Mouse (Mus musculus) midbrain, embryonic 13.5 days (tissue): ENCODE results near the gene Ppfibp1. TPM values are rescaled to one million over a fixed set of nuclear protein-coding genes. Genes with fewer than 3 reads are reported as not detected.
A peak's percentile ranks its signal among the peaks of the same experiment; 100 is the strongest.

Experiments
- ATAC-seq: fragments of 200-750 bp; cut with Nextera tagmentation; 2 replicates; pipeline ENCODE4 v1.8.0; 2017; ENCODE audit warnings: mild to moderate bottlenecking, moderate TSS enrichment, moderate library complexity
- H3K27ac ChIP-seq: fragments of 300-500 bp; sonication (generic); 2 replicates; pipeline ENCODE4 v1.5.1; 2015; ENCODE audit warnings: inconsistent platforms, mild to moderate bottlenecking, moderate library complexity
- H3K27me3 ChIP-seq: fragments of 300-500 bp; sonication (generic); 2 replicates; pipeline ENCODE4 v1.6.1; 2015; ENCODE audit warnings: mild to moderate bottlenecking, inconsistent platforms
- H3K36me3 ChIP-seq: fragments of 300-500 bp; sonication (generic); 2 replicates; pipeline ENCODE4 v1.6.1; 2015; ENCODE audit warnings: mild to moderate bottlenecking, inconsistent platforms
- H3K4me1 ChIP-seq: fragments of 300-500 bp; sonication (generic); replicated peaks from 2 replicates; pipeline ENCODE4 v1.6.1; 2015; ENCODE audit warnings: inconsistent platforms
- H3K4me2 ChIP-seq: fragments of 300-500 bp; sonication (generic); replicated peaks from 2 replicates; pipeline ENCODE4 v1.6.1; 2015; ENCODE audit warnings: moderate library complexity, mild to moderate bottlenecking, inconsistent platforms
- H3K4me3 ChIP-seq: fragments of 300-500 bp; sonication (generic); replicated peaks from 2 replicates; pipeline ENCODE4 v1.5.1; 2015; ENCODE audit warnings: mild to moderate bottlenecking, inconsistent platforms
- H3K9ac ChIP-seq: fragments of 300-500 bp; sonication (generic); replicated peaks from 2 replicates; pipeline ENCODE4 v1.6.1; 2015; ENCODE audit warnings: mild to moderate bottlenecking, inconsistent platforms
- H3K9me3 ChIP-seq: fragments of 300-500 bp; sonication (generic); 2 replicates; pipeline ENCODE4 v1.6.1; 2016; ENCODE audit warnings: mild to moderate bottlenecking, inconsistent platforms
- WGBS: fragments of 180-500 bp; shearing (Covaris S2); methylation state at CpG from one replicate; pipeline ENCODE4 v1.1.7; 2015; 5-methylcytosine and 5-hydroxymethylcytosine counted together
- polyA plus RNA-seq: library from polyadenylated mRNA; unstranded; fragments of >200 nt; fragmentation: Nextera tagmentation; extraction: Ambion mirVana; gene quantifications from 2 replicates; pipeline ENCODE4 v1.2.1, GENCODE M21; 2015

Ppfibp1 gene
- polyA plus RNA-seq, 1 experiment from 2014 or later = 14.2 TPM

- 0 out of 2 replicates have a peak, but pooled peaks cover 1% of the 10 kb centered on the region for H3K27me3 ChIP-seq
- H3K4me3 ChIP-seq = no peak overlapping the region
- no peak overlapping the region for H3K4me2 ChIP-seq
- 89% methylated on average over 3 of the region's 3 CpGs for WGBS
- H3K9me3 ChIP-seq = no peaks in the 10 kb centered on the region
- H3K4me1 ChIP-seq = peaks cover 16% of the 10 kb centered on the region
- H3K9ac ChIP-seq = no peak overlapping the region
- no peak for ATAC-seq
- no peak overlapping the region for H3K27ac ChIP-seq
- H3K36me3 ChIP-seq = no peaks in the 10 kb centered on the region
Observed at GRCm38 (mm10) chr6:146884171-146884570, 4.1 kb upstream of the Ppfibp1 start.

- Histone ChIP-seq H3K4me2 (no peak overlapping the region), H3K36me3 (no peaks in the 10 kb centered on the region), H3K9me3 (no peaks in the 10 kb centered on the region), H3K27ac (no peak overlapping the region), H3K27me3 (0 out of 2 replicates have a peak, but pooled peaks cover 5% of the 10 kb centered on the region), H3K4me3 (no peak overlapping the region), H3K9ac (no peak overlapping the region), H3K4me1 (peaks cover 16% of the 10 kb centered on the region)
- ATAC-seq = no peak
- WGBS = 51% methylated on average over 4 of the region's 4 CpGs
Observed at GRCm38 (mm10) chr6:146884851-146885250, 3.4 kb upstream of the Ppfibp1 start.

GRCm38 (mm10) chr6:146888660-146889490 lies 588 bp downstream of the Ppfibp1 start:
- Histone ChIP-seq H3K9ac (peak overlapping the region; percentile 69), H3K27me3 (0 out of 2 replicates have a peak, but pooled peaks cover 5% of the 10 kb centered on the region), H3K9me3 (no peaks in the 10 kb centered on the region), H3K27ac (no peak overlapping the region), H3K4me2 (peak overlapping the region; percentile 73), H3K36me3 (no peaks in the 10 kb centered on the region), H3K4me1 (peaks cover 19% of the 10 kb centered on the region), H3K4me3 (peak overlapping the region; percentile 72)
- 9% methylated on average over 26 of the region's 26 CpGs for WGBS
- peak; percentile 81 for ATAC-seq

DNA sequence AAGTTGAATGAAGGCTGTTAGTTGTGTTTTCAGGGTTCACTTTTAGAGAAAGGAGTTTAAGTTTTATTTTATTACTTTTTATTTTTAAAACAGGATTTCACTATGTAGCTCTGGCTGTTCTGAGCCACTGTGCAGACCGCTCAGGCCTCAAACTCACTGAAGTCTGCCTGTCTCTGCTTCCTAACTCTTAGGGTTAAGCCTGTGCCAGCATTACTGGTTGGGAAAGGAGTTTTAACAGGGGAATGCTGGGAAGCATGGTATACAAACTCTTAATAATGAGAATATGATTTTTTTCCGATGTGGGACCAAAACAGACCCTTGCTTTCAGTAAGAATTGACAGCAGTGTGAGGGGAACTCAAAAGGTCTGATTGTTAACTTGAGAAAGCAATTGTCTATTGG lies 1.9 kb downstream of the Ppfibp1 start:
- Histone ChIP-seq H3K4me1 (peaks cover 19% of the 10 kb centered on the region), H3K36me3 (no peaks in the 10 kb centered on the region), H3K9ac (no peak overlapping the region), H3K4me3 (no peak overlapping the region), H3K27ac (no peak overlapping the region), H3K4me2 (no peak overlapping the region), H3K27me3 (0 out of 2 replicates have a peak, but pooled peaks cover 5% of the 10 kb centered on the region), H3K9me3 (no peaks in the 10 kb centered on the region)
- ATAC-seq = no peak
- 56% methylated on average over 2 of the region's 2 CpGs for WGBS

DNA sequence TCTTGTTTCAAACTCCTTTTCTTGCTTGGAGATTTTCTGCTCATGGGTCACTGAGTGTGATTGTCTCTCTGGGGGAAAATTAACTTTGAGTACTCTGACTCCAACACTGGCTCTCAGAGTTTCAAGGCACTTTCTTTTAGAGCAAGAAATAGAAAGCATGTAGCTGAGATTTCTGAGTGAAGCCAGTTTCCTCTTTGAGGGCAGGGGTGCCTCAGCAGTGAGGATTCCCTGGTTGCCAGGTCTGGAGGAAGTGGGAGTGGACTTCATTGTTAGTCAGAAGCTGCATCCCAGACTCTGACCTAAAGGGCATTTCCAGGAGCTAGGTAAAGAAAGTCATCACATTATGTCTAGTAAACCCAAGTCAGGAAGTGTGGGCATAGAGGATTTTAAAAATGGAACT lies 2.3 kb downstream of the Ppfibp1 start:
- no peak overlapping the region for H3K27ac ChIP-seq
- H3K9me3 ChIP-seq = no peaks in the 10 kb centered on the region
- H3K4me2 ChIP-seq = no peak overlapping the region
- no peak for ATAC-seq
- H3K4me3 ChIP-seq = no peak overlapping the region
- 0 out of 2 replicates have a peak, but pooled peaks cover 5% of the 10 kb centered on the region for H3K27me3 ChIP-seq
- H3K9ac ChIP-seq = no peak overlapping the region
- H3K4me1 ChIP-seq = peaks cover 19% of the 10 kb centered on the region
- H3K36me3 ChIP-seq = no peaks in the 10 kb centered on the region

DNA sequence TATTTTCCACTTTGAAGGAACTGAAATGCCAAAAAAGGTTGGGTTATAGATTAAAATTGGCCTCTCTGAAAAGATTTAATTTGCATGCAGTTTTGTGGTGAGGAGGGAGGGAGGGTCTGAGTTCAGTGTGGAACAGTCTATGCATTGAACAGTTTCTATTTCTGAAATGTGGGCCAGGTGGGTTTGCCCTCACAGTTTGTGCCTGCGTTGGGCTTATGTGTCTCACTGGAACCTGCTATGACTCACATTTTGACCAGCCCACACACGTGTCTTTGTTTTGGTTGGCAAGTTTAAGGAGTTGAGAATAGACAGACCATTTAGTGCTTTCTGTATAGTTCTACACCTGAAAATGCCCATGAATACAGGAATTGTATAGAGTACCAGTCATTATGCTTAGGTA lies 5.6 kb downstream of the Ppfibp1 start:
- Histone ChIP-seq H3K27ac (no peak overlapping the region), H3K4me2 (no peak overlapping the region), H3K27me3 (0 out of 2 replicates have a peak, but pooled peaks cover 5% of the 10 kb centered on the region), H3K4me3 (no peak overlapping the region), H3K4me1 (0 out of 2 replicates have a peak, but pooled peaks cover 6% of the 10 kb centered on the region), H3K36me3 (no peaks in the 10 kb centered on the region), H3K9ac (no peak overlapping the region), H3K9me3 (no peaks in the 10 kb centered on the region)
- 87% methylated on average over 2 of the region's 2 CpGs for WGBS
- ATAC-seq = no peak

GRCm38 (mm10) chr6:146898709-146899108 lies 10.4 kb downstream of the Ppfibp1 start:
- Histone ChIP-seq H3K9me3 (no peaks in the 10 kb centered on the region), H3K4me3 (no peak overlapping the region), H3K9ac (no peak overlapping the region), H3K4me2 (no peak overlapping the region), H3K27me3 (no peaks in the 10 kb centered on the region), H3K4me1 (no peaks in the 10 kb centered on the region), H3K27ac (no peak overlapping the region), H3K36me3 (no peaks in the 10 kb centered on the region)
- no peak for ATAC-seq
- WGBS = 89% methylated on average over 6 of the region's 6 CpGs

- ATAC-seq = no peak
- H3K9ac ChIP-seq = no peak overlapping the region
- no peaks in the 10 kb centered on the region for H3K27me3 ChIP-seq
- H3K27ac ChIP-seq = no peak overlapping the region
- 91% methylated on average over 2 of the region's 2 CpGs for WGBS
- H3K4me1 ChIP-seq = no peaks in the 10 kb centered on the region
- no peak overlapping the region for H3K4me3 ChIP-seq
- H3K9me3 ChIP-seq = no peaks in the 10 kb centered on the region
- H3K36me3 ChIP-seq = no peaks in the 10 kb centered on the region
- H3K4me2 ChIP-seq = no peak overlapping the region
Observed at GRCm38 (mm10) chr6:146899647-146900046, 11.4 kb downstream of the Ppfibp1 start.

GRCm38 (mm10) chr6:146901929-146902328 lies 13.6 kb downstream of the Ppfibp1 start:
- no peaks in the 10 kb centered on the region for H3K4me1 ChIP-seq
- H3K4me2 ChIP-seq = no peak overlapping the region
- H3K36me3 ChIP-seq = no peaks in the 10 kb centered on the region
- WGBS = 95% methylated on average over 4 of the region's 4 CpGs
- no peak overlapping the region for H3K9ac ChIP-seq
- no peaks in the 10 kb centered on the region for H3K9me3 ChIP-seq
- no peak for ATAC-seq
- H3K27ac ChIP-seq = no peak overlapping the region
- H3K27me3 ChIP-seq = no peaks in the 10 kb centered on the region
- no peak overlapping the region for H3K4me3 ChIP-seq

DNA sequence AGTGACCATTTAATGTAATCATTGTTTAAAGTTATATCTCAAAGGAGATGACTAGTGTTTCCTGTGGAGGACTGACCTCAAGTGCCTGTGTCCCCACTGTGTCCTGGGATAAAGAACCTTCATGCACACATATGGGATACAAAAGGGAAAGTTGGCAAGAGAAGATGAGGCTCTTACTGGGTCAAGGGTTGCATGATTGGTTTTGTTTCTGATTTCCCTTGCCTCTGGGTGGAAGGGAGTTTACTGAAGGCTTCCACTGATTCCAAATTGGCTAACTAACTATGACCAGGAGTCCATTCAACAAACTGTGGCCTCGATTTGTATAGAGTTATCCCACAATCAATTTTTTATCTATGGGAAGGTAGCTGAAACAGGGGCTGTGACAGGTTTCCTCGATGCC lies 15.3 kb downstream of the Ppfibp1 start:
- Histone ChIP-seq H3K9ac (no peak overlapping the region), H3K36me3 (no peaks in the 10 kb centered on the region), H3K4me2 (no peak overlapping the region), H3K4me3 (no peak overlapping the region), H3K27ac (no peak overlapping the region), H3K9me3 (no peaks in the 10 kb centered on the region), H3K4me1 (no peaks in the 10 kb centered on the region), H3K27me3 (no peaks in the 10 kb centered on the region)
- ATAC-seq = no peak
- 90% methylated on average over 2 of the region's 2 CpGs for WGBS

- H3K27ac ChIP-seq = no peak overlapping the region
- H3K9me3 ChIP-seq = no peaks in the 10 kb centered on the region
- ATAC-seq = no peak
- H3K4me2 ChIP-seq = no peak overlapping the region
- no peaks in the 10 kb centered on the region for H3K36me3 ChIP-seq
- no peaks in the 10 kb centered on the region for H3K4me1 ChIP-seq
- no peak overlapping the region for H3K9ac ChIP-seq
- 80% methylated on average over 3 of the region's 3 CpGs for WGBS
- no peak overlapping the region for H3K4me3 ChIP-seq
- H3K27me3 ChIP-seq = no peaks in the 10 kb centered on the region
Observed at GRCm38 (mm10) chr6:146904707-146905106, 16.4 kb downstream of the Ppfibp1 start.

- ATAC-seq = no peak
- no peaks in the 10 kb centered on the region for H3K9me3 ChIP-seq
Observed at GRCm38 (mm10) chr6:146906000-146906786, 17.9 kb downstream of the Ppfibp1 start.

More at GRCm38 (mm10) chr6:146906000-146906786, 17.9 kb downstream of the Ppfibp1 start:
- Histone ChIP-seq H3K4me1 (no peaks in the 10 kb centered on the region), H3K27ac (no peak overlapping the region), H3K9ac (no peak overlapping the region), H3K36me3 (no peaks in the 10 kb centered on the region), H3K4me3 (no peak overlapping the region), H3K4me2 (no peak overlapping the region), H3K27me3 (no peaks in the 10 kb centered on the region)
- 92% methylated on average over 3 of the region's 3 CpGs for WGBS
